Mouse (Mus musculus): ENCODE results near the gene Hdac9.

GRCm38 (mm10) chr12:34249160-34249559, 667.7 kb downstream of the Hdac9 start:
- no peak for TF ChIP-seq TAL1 (IDR thresholded peaks at IDR 0.05; ENCODE audit: low read length)
- no peak for TF ChIP-seq GATA1 (IDR thresholded peaks at IDR 0.05; ENCODE audit: low read length)
